Mouse (Mus musculus): ENCODE data around the gene Vps29.

DNA sequence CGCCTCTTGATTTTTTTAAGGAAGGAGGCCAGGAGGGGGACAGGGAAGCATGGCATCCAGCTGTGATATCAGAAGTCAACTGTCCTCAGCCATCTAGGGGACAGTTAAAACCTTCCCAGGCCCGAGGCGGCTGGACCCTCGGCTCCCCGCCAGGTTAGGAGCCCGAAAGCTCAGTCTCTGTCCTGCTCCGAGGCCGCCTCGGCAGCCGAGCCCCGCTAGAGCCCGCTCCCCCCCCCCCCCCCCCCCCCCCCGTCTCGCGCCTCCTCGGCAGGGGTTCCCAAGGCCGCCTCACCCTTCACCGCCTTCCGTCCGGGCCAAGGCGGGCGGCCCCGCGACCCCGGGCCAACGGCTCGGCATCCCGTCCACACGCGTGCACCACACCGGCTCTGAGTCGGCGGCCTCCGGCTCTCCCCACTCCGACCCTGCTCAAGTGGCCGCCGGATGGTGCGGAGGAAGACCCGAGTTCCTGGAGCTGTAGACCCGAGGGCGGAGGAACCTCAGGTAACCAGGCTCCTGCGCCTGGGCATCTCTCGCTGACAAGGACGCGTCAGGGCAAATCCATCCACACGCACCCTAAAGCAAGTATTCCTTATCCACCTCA is 17.5 kb downstream of the Vps29 start, which contains the start of gene Gpn3:
- TF ChIP-seq CTCF (IDR thresholded peaks at IDR 0.05; ENCODE audit: low read depth) (no peak), EP300 (IDR thresholded peaks at IDR 0.05; ENCODE audit: low read depth) (no peak)
